Mouse (Mus musculus): ENCODE results near the gene Esr1.

Gene Esr1

GRCm38 (mm10) chr10:4841039-4841438 is 229.6 kb downstream of the Esr1 start:
- no peak for DNase-seq

- DNase-seq, result no peak
Measured at GRCm38 (mm10) chr10:4847523-4847922, 236.1 kb downstream of the Esr1 start.

- DNase-seq, result no peak
Measured at GRCm38 (mm10) chr10:4849881-4850280, 238.5 kb downstream of the Esr1 start.

- DNase-seq, result no peak
Measured at GRCm38 (mm10) chr10:4875076-4875737, 263.8 kb downstream of the Esr1 start.

GRCm38 (mm10) chr10:4881391-4881790 is 270.0 kb downstream of the Esr1 start:
- no peak for DNase-seq

- DNase-seq, result no peak
Measured at GRCm38 (mm10) chr10:4885506-4885905, 274.1 kb downstream of the Esr1 start.

- DNase-seq, result no peak
Measured at GRCm38 (mm10) chr10:4885961-4886360, 274.6 kb downstream of the Esr1 start.

GRCm38 (mm10) chr10:4893475-4893874 is 282.1 kb downstream of the Esr1 start:
- no peak for DNase-seq

- DNase-seq, result no peak
Measured at GRCm38 (mm10) chr10:4897789-4898188, 286.4 kb downstream of the Esr1 start.

- DNase-seq, result peak in 1 of 2 experiments; percentile 4
Measured at GRCm38 (mm10) chr10:4900324-4900723, 288.9 kb downstream of the Esr1 start.

- DNase-seq, result no peak
Measured at GRCm38 (mm10) chr10:4909271-4909670, 297.9 kb downstream of the Esr1 start.

GRCm38 (mm10) chr10:4910451-4910850 is 299.1 kb downstream of the Esr1 start:
- DNase-seq, result no peak

GRCm38 (mm10) chr10:4919046-4919445 is 307.7 kb downstream of the Esr1 start:
- no peak for DNase-seq

GRCm38 (mm10) chr10:4923616-4924015 is 312.2 kb downstream of the Esr1 start:
- DNase-seq, result no peak

GRCm38 (mm10) chr10:4924391-4924790 is 313.0 kb downstream of the Esr1 start:
- DNase-seq, result no peak

GRCm38 (mm10) chr10:4943148-4943547 is 331.8 kb downstream of the Esr1 start:
- DNase-seq, result no peak

- DNase-seq, result no peak
Measured at GRCm38 (mm10) chr10:4944725-4945124, 333.3 kb downstream of the Esr1 start.

GRCm38 (mm10) chr10:4965768-4966167 is 354.4 kb downstream of the Esr1 start:
- no peak for DNase-seq

GRCm38 (mm10) chr10:4971156-4971555 is 359.8 kb downstream of the Esr1 start:
- no peak for DNase-seq

GRCm38 (mm10) chr10:4971586-4971985 is 360.2 kb downstream of the Esr1 start:
- DNase-seq, result no peak

GRCm38 (mm10) chr10:4972026-4972425 is 360.6 kb downstream of the Esr1 start:
- DNase-seq, result no peak

- no peak for DNase-seq
Measured at GRCm38 (mm10) chr10:4974246-4974645, 362.9 kb downstream of the Esr1 start.

GRCm38 (mm10) chr10:4976557-4976956 is 365.2 kb downstream of the Esr1 start:
- DNase-seq, result no peak

- DNase-seq, result no peak
Measured at GRCm38 (mm10) chr10:4977374-4977773, 366.0 kb downstream of the Esr1 start.

GRCm38 (mm10) chr10:4983919-4984318 is 372.5 kb downstream of the Esr1 start:
- no peak for DNase-seq
